Mouse (Mus musculus) frontal cortex, adult 2 months (tissue): ENCODE results near the gene Sox15. TPM values are rescaled to one million over a fixed set of nuclear protein-coding genes. Genes with fewer than 3 reads are reported as not detected.
A peak's percentile ranks its signal among the peaks of the same experiment; 100 is the strongest.

Source experiments
- DNase-seq, 2 experiments: peaks; one replicate each; pipeline ENCODE4 v3.0.0; 2022; ENCODE audit warnings: low spot score in 1 of 2; ENCODE audit errors: extremely low spot score in 1 of 2
- polyA plus RNA-seq: library from polyadenylated mRNA; depleted of rRNA; stranded (reverse); fragments of >200 nt; gene quantifications from 2 replicates; pipeline ENCODE4 v1.2.3, GENCODE M21; 2012

Sox15 gene
- polyA plus RNA-seq, 1 experiment, result not detected

- DNase-seq, result no peak
These were observed 21.8 kb upstream of the Sox15 start for GRCm38 (mm10) chr11:69633128-69633866.

GRCm38 (mm10) chr11:69635471-69635870 is 19.6 kb upstream of the Sox15 start:
- no peak for DNase-seq

GRCm38 (mm10) chr11:69645860-69646259 is 9.3 kb upstream of the Sox15 start:
- DNase-seq, result no peak

GRCm38 (mm10) chr11:69653399-69653798 is 1.7 kb upstream of the Sox15 start:
- no peak for DNase-seq

GRCm38 (mm10) chr11:69654760-69655159 is 354 bp upstream of the Sox15 start:
- no peak for DNase-seq

- DNase-seq, result no peak
These were observed 946 bp downstream of the Sox15 start for GRCm38 (mm10) chr11:69656065-69656455.

- DNase-seq, result peak in 1 of 2 experiments; percentile 72
These were observed 1.7 kb downstream of the Sox15 start for GRCm38 (mm10) chr11:69656617-69657461.

GRCm38 (mm10) chr11:69657462-69657881 is 2.4 kb downstream of the Sox15 start:
- no peak for DNase-seq

GRCm38 (mm10) chr11:69661221-69661881 is 6.2 kb downstream of the Sox15 start:
- no peak for DNase-seq

GRCm38 (mm10) chr11:69662213-69662966 is 7.3 kb downstream of the Sox15 start, which contains the start of gene Mpdu1:
TSS of gene Mpdu1 (minus strand) at chr11:69662642.
- peak; percentile 93 to 94 for DNase-seq

- no peak for DNase-seq
These were observed 8.0 kb downstream of the Sox15 start for GRCm38 (mm10) chr11:69662967-69663671.

- DNase-seq, result no peak
These were observed 8.7 kb downstream of the Sox15 start for GRCm38 (mm10) chr11:69663795-69664194.

GRCm38 (mm10) chr11:69664841-69665240 is 9.7 kb downstream of the Sox15 start:
- no peak for DNase-seq

- no peak for DNase-seq
These were observed 10.4 kb downstream of the Sox15 start for GRCm38 (mm10) chr11:69665457-69665960.

GRCm38 (mm10) chr11:69665961-69666664 is 11.0 kb downstream of the Sox15 start, which contains the start of gene Cd68:
TSS of gene Cd68 (minus strand) at chr11:69666153.
- DNase-seq, result peak; percentile 75 to 86

GRCm38 (mm10) chr11:69666665-69667005 is 11.5 kb downstream of the Sox15 start:
- no peak for DNase-seq

- peak; percentile 86 to 93 for DNase-seq
These were observed 15.9 kb downstream of the Sox15 start for GRCm38 (mm10) chr11:69670786-69671725.

GRCm38 (mm10) chr11:69671726-69672124 is 16.6 kb downstream of the Sox15 start:
- no peak for DNase-seq
